Mouse (Mus musculus) neural tube, embryonic 14.5 days (tissue): ENCODE data around the gene Nudt8. TPM values are rescaled to one million over a fixed set of nuclear protein-coding genes. Genes with fewer than 3 reads are reported as not detected.
"Not testable (repeated sequence)": the region's sequence is repeated elsewhere in the genome, so short reads cannot be mapped to it uniquely, and the experiment has no call there.

ENCODE experiments used
- ATAC-seq: fragments of 200-750 bp; cut with Nextera tagmentation; 2 replicates; pipeline ENCODE4 v1.8.0; 2017; ENCODE audit warnings: low read depth, mild to moderate bottlenecking, moderate TSS enrichment, moderate library complexity
- H3K27ac ChIP-seq: fragments of 300-500 bp; sonication (generic); 2 replicates; pipeline ENCODE4 v1.5.1; 2014; ENCODE audit warnings: low read depth, mild to moderate bottlenecking, control low read depth, low read length, moderate library complexity, mixed read lengths
- H3K27me3 ChIP-seq: fragments of 300-500 bp; sonication (generic); 2 replicates; pipeline ENCODE4 v1.6.1; 2014; ENCODE audit warnings: low read length; ENCODE audit not compliant: control insufficient read depth, insufficient read depth
- H3K36me3 ChIP-seq: fragments of 300-500 bp; sonication (generic); 2 replicates; pipeline ENCODE4 v1.6.1; 2014; ENCODE audit warnings: low read length, mixed read lengths; ENCODE audit not compliant: control insufficient read depth, insufficient read depth
- H3K4me1 ChIP-seq: fragments of 300-500 bp; sonication (generic); 2 replicates; pipeline ENCODE4 v1.6.1; 2014; ENCODE audit warnings: low read length; ENCODE audit not compliant: control insufficient read depth, insufficient read depth
- H3K4me2 ChIP-seq: fragments of 300-500 bp; sonication (generic); 2 replicates; pipeline ENCODE4 v1.6.1; 2014; ENCODE audit warnings: mild to moderate bottlenecking, low read depth, low read length, control low read depth
- H3K4me3 ChIP-seq: fragments of 300-500 bp; sonication (generic); 2 replicates; pipeline ENCODE4 v1.5.1; 2014; ENCODE audit warnings: low read depth, low read length, control low read depth, mixed read lengths
- H3K9ac ChIP-seq: fragments of 300-500 bp; sonication (generic); replicated peaks from 2 replicates; pipeline ENCODE4 v1.6.1; 2014; ENCODE audit warnings: low read depth, mild to moderate bottlenecking, control low read depth, low read length, mixed read lengths
- H3K9me3 ChIP-seq: fragments of 300-500 bp; sonication (generic); 2 replicates; pipeline ENCODE4 v1.6.1; 2016; ENCODE audit warnings: low read length; ENCODE audit not compliant: control insufficient read depth
- WGBS: fragments of 180-500 bp; shearing (Covaris S2); extraction: QIAGEN DNeasy Blood & Tissue Kit; methylation state at CpG from one replicate; pipeline ENCODE4 v1.1.7; 2014; 5-methylcytosine and 5-hydroxymethylcytosine counted together
- polyA plus RNA-seq: library from polyadenylated mRNA; unstranded; fragments of >200 nt; fragmentation: Nextera tagmentation; extraction: Ambion mirVana; gene quantifications from 2 replicates; pipeline ENCODE4 v1.2.1, GENCODE M21; 2014

Gene Nudt8
- 29.4 and 33.7 TPM in 2 replicates for polyA plus RNA-seq

DNA sequence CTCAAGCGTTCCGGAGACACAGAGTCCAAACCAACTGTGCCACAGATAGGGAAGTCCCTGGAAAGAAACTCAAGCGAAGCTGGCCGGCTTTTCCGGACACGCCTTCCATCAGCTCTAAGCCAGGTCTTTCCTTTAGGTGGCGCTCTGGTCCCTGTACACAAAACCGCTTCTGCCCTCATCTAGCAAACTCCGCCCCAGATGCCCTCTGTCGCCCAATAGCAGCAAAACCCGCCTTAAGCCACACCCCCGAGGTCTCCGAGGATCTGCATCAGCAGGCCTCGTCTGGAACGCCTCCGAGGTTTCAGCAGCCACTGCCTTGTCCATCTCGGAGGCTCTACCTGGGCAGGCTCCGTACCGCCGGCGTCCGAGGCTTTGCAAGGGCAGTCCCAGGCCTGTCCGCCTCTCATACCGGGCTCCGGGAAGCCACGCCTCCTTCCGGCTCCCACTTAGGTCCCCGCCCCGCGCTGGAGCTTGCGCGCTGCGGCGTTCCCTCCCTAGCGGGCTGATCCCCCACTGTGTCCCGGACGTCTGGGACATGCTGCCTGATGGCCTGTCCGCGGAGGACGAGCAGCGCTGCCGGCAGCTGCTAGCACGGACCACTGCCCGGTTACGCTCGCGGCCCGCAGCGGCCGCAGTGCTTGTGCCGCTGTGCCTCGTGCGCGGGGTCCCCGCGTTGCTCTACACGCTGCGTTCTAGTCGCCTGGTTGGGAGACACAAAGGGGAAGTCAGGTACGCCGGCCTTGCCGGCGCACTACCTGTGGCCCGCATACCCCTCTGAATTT, at the start of gene Nudt8, which contains the start of gene Gm49405:
Nudt8 (plus strand) TSS at position 462 of the 782 bp plus-strand sequence.
Gm49405 (plus strand) TSS at position 508 of the 782 bp plus-strand sequence.
- Histone ChIP-seq H3K9ac (peak within 1 kb of the TSS; percentile 90), H3K4me3 (peak within 1 kb of the TSS; percentile 69), H3K36me3 (no peaks in the 10 kb centered on the region; the same call in 1 of the 2 replicates), H3K9me3 (no peaks in the 10 kb centered on the region), H3K4me2 (peak within 1 kb of the TSS; percentile 85), H3K4me1 (peaks cover 7% of the 10 kb centered on the region), H3K27ac (peak within 1 kb of the TSS; percentile 95), H3K27me3 (no peaks in the 10 kb centered on the region)
- peak; percentile 90 for ATAC-seq
- under 1% methylated on average over 64 of the region's 64 CpGs for WGBS

DNA sequence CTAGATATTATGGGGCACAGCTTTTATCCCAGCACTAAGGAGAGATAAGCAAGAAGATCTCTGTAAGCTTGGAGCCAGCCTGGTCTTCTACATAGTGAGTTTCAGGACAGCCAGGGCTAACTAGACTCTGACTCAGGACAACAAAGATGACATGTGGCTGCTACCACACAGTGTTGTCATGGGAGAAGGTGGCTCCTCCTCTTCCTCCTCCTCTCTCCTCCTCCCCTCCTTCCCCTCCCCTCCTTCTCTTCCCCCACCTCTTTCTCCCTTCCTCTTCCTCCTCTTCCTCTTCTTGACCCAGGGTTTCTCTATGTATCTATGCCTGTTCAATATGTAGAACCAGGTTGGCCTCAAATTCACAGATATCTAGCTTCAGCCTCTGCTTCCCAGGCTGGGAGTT, 48.9 kb upstream of the Nudt8 start:
- Histone ChIP-seq H3K4me3 (no peak overlapping the region), H3K4me1 (no peaks in the 10 kb centered on the region), H3K4me2 (no peak overlapping the region), H3K27ac (no peak overlapping the region), H3K9ac (no peak overlapping the region), H3K27me3 (no peaks in the 10 kb centered on the region), H3K9me3 (no peaks in the 10 kb centered on the region), H3K36me3 (no peaks in the 10 kb centered on the region)
- no peak for ATAC-seq

DNA sequence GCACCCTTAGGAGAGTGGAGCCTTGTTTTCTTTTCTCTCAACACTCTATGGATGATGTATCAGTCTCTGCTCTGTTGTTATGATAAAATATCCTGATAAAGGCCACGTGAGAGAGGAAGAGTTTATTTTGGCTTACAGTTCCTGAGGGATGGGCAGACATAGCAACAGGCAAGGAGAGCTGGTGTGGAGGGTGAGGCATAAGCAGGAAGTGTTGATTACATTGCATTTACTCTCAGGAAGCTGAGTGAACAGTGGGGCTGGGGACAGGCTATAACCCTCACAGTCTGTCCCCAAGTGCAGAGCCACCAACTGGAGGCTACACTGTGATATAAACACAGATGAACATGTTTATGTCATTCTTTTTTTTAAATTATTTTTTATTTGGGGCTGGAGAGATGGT, 48.3 kb upstream of the Nudt8 start:
- Histone ChIP-seq H3K4me3 (no peak overlapping the region), H3K27ac (no peak overlapping the region), H3K4me2 (no peak overlapping the region), H3K9ac (no peak overlapping the region), H3K4me1 (no peaks in the 10 kb centered on the region), H3K9me3 (no peaks in the 10 kb centered on the region), H3K27me3 (no peaks in the 10 kb centered on the region), H3K36me3 (no peaks in the 10 kb centered on the region)
- ATAC-seq = no peak
- whole genome bisulfite sequencing = 53% methylated on average over 1 of the region's 1 CpGs

DNA sequence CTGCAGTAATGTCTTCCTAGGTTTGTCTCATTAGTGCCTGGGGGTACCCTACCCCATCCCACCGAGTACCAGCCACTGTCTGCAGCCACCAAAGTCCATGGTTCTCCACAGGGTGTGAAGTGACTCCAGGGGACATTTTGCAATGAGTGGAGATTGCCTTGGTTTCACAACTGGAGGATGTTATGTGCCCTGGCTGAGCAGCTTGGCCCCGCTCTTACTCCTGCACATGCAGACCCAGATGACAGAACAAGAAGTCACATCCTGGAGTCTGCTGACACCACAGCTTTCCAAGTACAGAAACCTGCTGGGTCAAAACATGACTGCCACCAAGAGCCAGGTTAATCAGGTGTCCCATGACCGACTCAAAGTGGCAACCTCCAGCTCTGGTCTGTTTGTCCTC, 45.3 kb upstream of the Nudt8 start:
- no peak overlapping the region for H3K4me2 ChIP-seq
- no peaks in the 10 kb centered on the region for H3K36me3 ChIP-seq
- no peaks in the 10 kb centered on the region for H3K4me1 ChIP-seq
- H3K9me3 ChIP-seq = no peaks in the 10 kb centered on the region
- no peak overlapping the region for H3K27ac ChIP-seq
- no peak for ATAC-seq
- no peaks in the 10 kb centered on the region for H3K27me3 ChIP-seq
- WGBS = 77% methylated on average over 3 of the region's 3 CpGs
- no peak overlapping the region for H3K9ac ChIP-seq
- no peak overlapping the region for H3K4me3 ChIP-seq

DNA sequence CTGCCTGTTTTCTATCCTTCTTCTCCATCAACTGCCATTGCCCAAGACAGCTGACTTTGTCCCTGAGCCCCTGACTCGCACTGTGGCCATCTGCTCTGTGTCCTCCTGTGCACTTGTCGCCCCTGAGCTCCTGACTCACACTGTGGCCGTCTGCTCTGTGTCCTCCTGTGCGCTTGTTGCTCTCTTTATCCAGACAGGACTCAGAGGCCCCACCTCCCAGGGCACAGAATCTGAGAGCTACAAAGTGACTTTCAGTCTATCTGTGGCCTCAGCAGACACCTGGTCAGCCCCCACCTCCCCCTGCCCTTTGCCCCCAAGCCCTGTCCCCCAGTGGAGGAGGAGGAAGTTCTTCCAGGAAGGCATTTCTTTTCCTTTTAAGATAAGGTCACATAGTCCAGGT, 44.6 kb upstream of the Nudt8 start:
- H3K4me1 ChIP-seq = no peaks in the 10 kb centered on the region
- ATAC-seq = no peak
- H3K9ac ChIP-seq = no peak overlapping the region
- no peaks in the 10 kb centered on the region for H3K9me3 ChIP-seq
- 54% methylated on average over 4 of the region's 4 CpGs for WGBS
- no peaks in the 10 kb centered on the region for H3K27me3 ChIP-seq
- H3K27ac ChIP-seq = no peak overlapping the region
- H3K4me2 ChIP-seq = no peak overlapping the region
- H3K4me3 ChIP-seq = no peak overlapping the region
- no peaks in the 10 kb centered on the region for H3K36me3 ChIP-seq

DNA sequence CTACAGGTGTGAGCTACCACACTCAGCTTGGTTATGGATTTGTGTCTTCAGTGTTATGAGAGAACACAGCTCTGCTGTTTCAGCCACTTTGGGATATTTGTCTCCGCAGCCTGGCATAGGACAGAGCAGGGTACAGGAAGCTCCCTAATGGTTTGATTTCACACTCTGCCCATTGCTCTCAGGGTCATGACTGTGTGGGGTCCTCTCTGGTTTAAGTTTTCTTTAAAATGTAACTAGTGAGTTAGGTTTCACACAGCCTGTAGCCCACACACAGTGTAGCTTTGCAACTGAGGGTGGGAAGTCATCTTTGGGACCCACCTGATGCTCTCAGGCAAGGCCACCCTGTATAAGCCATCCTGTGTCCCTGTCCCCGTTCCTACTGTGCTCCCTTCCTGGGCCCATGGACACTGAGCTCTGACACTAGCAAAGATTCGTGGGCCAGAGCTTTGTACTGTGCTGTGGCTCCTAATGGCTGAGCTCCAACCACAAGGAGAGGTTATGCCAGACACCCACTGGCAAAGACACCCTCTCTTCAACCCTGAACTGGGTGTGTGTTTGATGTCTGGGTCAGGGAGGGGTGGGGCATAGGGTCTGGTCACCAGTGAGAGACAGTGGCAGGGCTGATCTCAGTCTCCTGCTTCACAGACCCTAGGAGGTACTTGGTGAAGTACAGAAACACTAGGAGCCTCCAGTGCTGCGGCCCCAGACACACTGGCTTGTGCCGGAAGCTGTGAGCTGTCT, 42.9 kb upstream of the Nudt8 start:
- not testable (repeated sequence) for H3K36me3 ChIP-seq, ATAC-seq, H3K27ac ChIP-seq, H3K4me3 ChIP-seq, H3K27me3 ChIP-seq, H3K4me1 ChIP-seq, H3K9me3 ChIP-seq, H3K9ac ChIP-seq, H3K4me2 ChIP-seq
- 84% methylated on average over 5 of the region's 5 CpGs for WGBS

DNA sequence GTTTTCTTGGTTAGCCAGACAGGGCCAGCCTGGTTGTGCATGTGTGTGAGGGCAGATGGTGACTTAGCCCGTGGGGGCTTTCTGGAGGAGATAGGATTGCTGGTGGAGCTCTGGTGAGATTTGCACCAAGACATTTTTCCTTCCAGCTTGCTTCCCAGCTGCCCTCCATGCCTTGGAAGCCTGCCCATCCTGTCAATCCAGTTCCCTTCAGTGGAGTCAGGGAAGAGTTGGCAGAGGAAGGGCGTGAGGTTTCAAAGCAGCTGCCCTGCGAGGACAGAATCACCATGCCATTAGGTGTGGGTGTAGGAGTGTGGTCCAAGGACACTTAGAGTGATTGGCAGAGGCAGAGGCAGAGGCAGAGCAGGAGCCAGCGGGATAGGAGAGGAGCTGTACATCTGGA, 41.9 kb upstream of the Nudt8 start, which contains the start of gene Aldh3b3:
Aldh3b3 (plus strand) TSS at position 176 of the 400 bp plus-strand sequence.
- Histone ChIP-seq H3K4me1 (no peaks in the 10 kb centered on the region), H3K4me2 (no peak within 1 kb of the TSS), H3K27me3 (no peaks in the 10 kb centered on the region), H3K4me3 (no peak within 1 kb of the TSS), H3K27ac (no peak within 1 kb of the TSS), H3K9ac (no peak within 1 kb of the TSS), H3K36me3 (no peaks in the 10 kb centered on the region), H3K9me3 (no peaks in the 10 kb centered on the region)
- 81% methylated on average over 4 of the region's 4 CpGs for WGBS
- ATAC-seq = no peak

DNA sequence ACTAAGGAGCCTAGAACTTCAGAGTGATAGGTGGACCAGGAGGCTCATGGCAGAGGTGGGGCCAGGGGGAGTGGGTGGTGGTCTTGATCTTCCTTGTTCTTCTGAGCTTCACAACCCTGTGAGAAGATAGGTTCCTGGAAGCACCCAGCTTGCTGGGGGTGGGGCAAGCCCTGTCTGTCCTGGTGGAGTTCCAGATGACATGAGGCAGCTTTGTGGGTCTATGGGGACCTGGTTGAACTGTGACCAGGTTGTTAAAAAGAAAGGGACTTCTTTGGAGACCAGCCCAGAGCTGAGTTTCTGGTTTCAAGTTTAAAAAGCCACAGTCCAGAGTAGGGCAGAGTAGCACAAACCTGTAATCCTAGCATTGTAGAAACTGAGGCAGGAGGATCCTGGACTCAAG, 41.4 kb upstream of the Nudt8 start:
- H3K4me1 ChIP-seq = no peaks in the 10 kb centered on the region
- no peak for ATAC-seq
- H3K27ac ChIP-seq = no peak overlapping the region
- H3K9ac ChIP-seq = no peak overlapping the region
- H3K36me3 ChIP-seq = no peaks in the 10 kb centered on the region
- no peaks in the 10 kb centered on the region for H3K9me3 ChIP-seq
- H3K4me2 ChIP-seq = no peak overlapping the region
- no peak overlapping the region for H3K4me3 ChIP-seq
- H3K27me3 ChIP-seq = no peaks in the 10 kb centered on the region

DNA sequence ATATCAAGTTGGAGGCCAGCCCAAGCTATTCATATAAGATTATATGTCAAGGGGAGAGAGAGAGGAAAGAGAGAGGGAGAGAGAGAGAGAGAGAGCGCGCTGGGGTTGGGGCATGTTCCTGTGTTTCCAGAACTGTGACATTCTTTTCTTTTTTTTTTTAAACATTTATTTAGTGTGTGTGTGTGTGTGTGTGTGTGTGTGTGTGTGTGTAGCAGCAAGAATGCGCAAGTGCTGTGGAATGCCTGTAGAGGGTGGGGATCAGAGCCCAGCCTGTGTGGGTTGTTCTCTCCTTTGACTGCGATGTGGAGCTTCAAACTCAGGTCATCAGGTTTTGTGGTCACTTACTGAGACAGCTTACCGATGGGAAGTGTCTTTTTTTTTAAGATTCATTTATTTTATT, 40.2 kb upstream of the Nudt8 start:
- WGBS = 88% methylated on average over 5 of the region's 5 CpGs
- Histone ChIP-seq H3K9me3 (no peaks in the 10 kb centered on the region), H3K27ac (no peak overlapping the region), H3K9ac (no peak overlapping the region), H3K36me3 (no peaks in the 10 kb centered on the region), H3K27me3 (no peaks in the 10 kb centered on the region), H3K4me3 (no peak overlapping the region), H3K4me1 (no peaks in the 10 kb centered on the region), H3K4me2 (no peak overlapping the region)
- ATAC-seq = no peak
